23 mouse cellular contexts compared by ENCODE assay signal in genomic region chr7:17149931-17150330, GRCm38 (mm10). TPM values are rescaled to one million over a fixed set of nuclear protein-coding genes. Genes with fewer than 3 reads are reported as not detected.
"Had no signal": no experiment of that assay in that cellular context is flagged by ENCODE, and none has a peak within 500 bp of the region (broad histone marks: within the 10 kb centered on the region; RNA-seq: fewer than 3 reads in every experiment).

Ceacam3 (plus strand) TSS chr7:17150282.

- H3K36me3 ChIP-seq: neural tube, embryonic 13.5 days; neural tube, embryonic 15.5 days; stomach, embryonic 15.5 days had no signal

- H3K9ac ChIP-seq: neural tube, embryonic 13.5 days; neural tube, embryonic 15.5 days; stomach, embryonic 15.5 days had no signal

- H3K27ac ChIP-seq: neural tube, embryonic 13.5 days; neural tube, embryonic 15.5 days; stomach, embryonic 15.5 days; stomach, postnatal 0 days had no signal

- DNase-seq: retina, postnatal 1 day; right cerebral cortex, adult 18-20 months; right cerebral cortex, postnatal 14 days; right cerebral cortex, postnatal 25 days; right cerebral cortex, postnatal 4 days; spleen, adult 18-20 months; thymus, adult 18-20 months; thymus, adult 2 months; thymus, postnatal 14 days; thymus, postnatal 25 days; thymus, postnatal 36 days; thymus, postnatal 4 days had no signal

- H3K9me3 ChIP-seq: stomach, embryonic 15.5 days had no signal

- H3K4me3 ChIP-seq: neural tube, embryonic 13.5 days; neural tube, embryonic 15.5 days; stomach, embryonic 15.5 days had no signal

- H3K4me1 ChIP-seq: neural tube, embryonic 13.5 days; neural tube, embryonic 15.5 days; stomach, embryonic 15.5 days had no signal

- H3K27me3 ChIP-seq: neural tube, embryonic 13.5 days; neural tube, embryonic 15.5 days; stomach, embryonic 15.5 days had no signal

RNA-seq across cellular contexts. Expression of gene Ceacam3, which starts in this region (rescaled TPM):
- total RNA-seq: neutrophil, adult 5-6 weeks had no signal
- polyA plus RNA-seq: neural tube, embryonic 13.5 days; neural tube, embryonic 14.5 days; neural tube, embryonic 15.5 days; small intestine, adult 2 months; spleen, adult 2 months; stomach, embryonic 14.5 days; stomach, embryonic 16.5 days; stomach, postnatal 0 days; thymus, adult 2 months; thymus, postnatal 0 days had no signal
